Mouse (Mus musculus): Measurements from ENCODE around the gene Eno3.

- TF ChIP-seq CTCF (IDR thresholded peaks at IDR 0.05; ENCODE audit: low read depth, low read length) (no peak), POLR2A (IDR thresholded peaks at IDR 0.05; ENCODE audit: insufficient read depth, low read length) (no peak)
These were observed 24.2 kb downstream of the Eno3 start for GRCm38 (mm10) chr11:70681170-70681569.
